Comparison of ENCODE assay signal across 8 mouse cellular contexts in the genomic region with DNA sequence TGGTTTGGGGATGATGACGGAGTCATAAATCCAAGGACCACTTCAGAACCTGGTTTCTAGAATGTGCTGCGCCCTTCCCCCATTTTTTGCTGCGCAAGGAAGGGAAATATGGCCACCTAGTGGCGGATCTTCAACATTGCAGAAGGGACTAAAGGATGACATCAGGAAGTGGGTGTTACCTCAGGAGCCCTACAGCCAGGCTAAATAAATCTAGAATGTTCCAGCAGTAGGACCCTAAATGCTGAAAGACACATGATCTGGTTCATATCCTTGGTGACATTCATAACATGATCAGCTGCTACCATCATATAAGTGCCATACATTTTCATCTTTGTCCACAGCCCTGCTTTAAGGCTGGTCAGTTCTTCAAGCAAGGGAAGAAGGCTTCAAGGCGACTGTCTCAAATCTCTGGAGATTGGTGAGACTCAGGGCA. TPM values are rescaled to one million over a fixed set of nuclear protein-coding genes. Genes with fewer than 3 reads are reported as not detected.
DNase-seq lines count a peak whose midpoint lies in the region; ATAC-seq and TF ChIP-seq lines count a peak whose summit lies in the region.
"Not testable (repeated sequence)": the region's sequence is repeated elsewhere in the genome, so short reads cannot be mapped to it uniquely, and the experiment has no call there.

Bhlhb9 (plus strand) TSS at position 383 of the 433 bp plus-strand sequence.

- H3K36me3 ChIP-seq in hindbrain, embryonic 16.5 days (ENCODE audit: control insufficient read depth, insufficient read depth, low read length), result not testable (repeated sequence)

- H3K9me3 ChIP-seq in hindbrain, embryonic 16.5 days (ENCODE audit: control insufficient read depth, low read length), result not testable (repeated sequence)

- H3K4me1 ChIP-seq in hindbrain, embryonic 16.5 days (ENCODE audit: control insufficient read depth, insufficient read depth, low read depth, low read length), result not testable (repeated sequence)

- WGBS in hindbrain, embryonic 16.5 days, result 0% methylated on average over 1 of the region's 5 CpGs

- peak within 1 kb of the TSS; percentile 80 for H3K9ac ChIP-seq in hindbrain, embryonic 16.5 days (ENCODE audit: low read depth, low read length)

- H3K4me2 ChIP-seq in hindbrain, embryonic 16.5 days (ENCODE audit: low read length), result peak within 1 kb of the TSS; percentile 52

- peak within 1 kb of the TSS; percentile 72 for H3K4me3 ChIP-seq in gastrocnemius, adult 2 months
- peak within 1 kb of the TSS; percentile 59 for H3K4me3 ChIP-seq in hindbrain, embryonic 16.5 days (ENCODE audit: low read length)

- intact Hi-C loops in gastrocnemius, adult 2 months (cut with DNase I), result not testable (repeated sequence)

- peak; percentile 62 for TF ChIP-seq CTCF in gastrocnemius, adult 2 months (IDR thresholded peaks at IDR 0.05)

- ATAC-seq in activated CD4-positive, CD25-positive, alpha-beta regulatory T cell, adult 4 months, result peak; percentile 89
- peak; percentile 85 for ATAC-seq in common myeloid progenitor, adult 5-6 weeks (replicated peaks; ENCODE audit: low read depth, poor library complexity, severe bottlenecking)
- ATAC-seq in hindbrain, embryonic 16.5 days, result peak; percentile 13

- peak; percentile 38 for DNase-seq in gastrocnemius, adult 2 months
- DNase-seq in left cerebral cortex, adult 11 months (ENCODE audit: low spot score), result peak; percentile 47
- peak; percentile 51 for DNase-seq in lung, postnatal 14 days
- DNase-seq in retina, embryonic 14.5 days (ENCODE audit: low spot score), result peak; percentile 72
- peak; percentile 12 for DNase-seq in yolk sac, embryonic 10.5 days (ENCODE audit: low spot score)

- H3K27ac ChIP-seq in gastrocnemius, adult 2 months, result peak within 1 kb of the TSS; percentile 24; the same call in 1 of the 2 replicates
- H3K27ac ChIP-seq in hindbrain, embryonic 16.5 days (ENCODE audit: low read depth, low read length), result peak within 1 kb of the TSS; percentile 83

- not testable (repeated sequence) for H3K27me3 ChIP-seq in hindbrain, embryonic 16.5 days (replicated peaks; ENCODE audit: control insufficient read depth, insufficient read depth, low read length)

RNA-seq across cellular contexts. Expression of gene Bhlhb9, which starts in this region (rescaled TPM):
- 10 to 100 TPM in 1 of 2 experiments, 1 to 10 TPM in 1; 8.1 to 13.4 TPM for polyA plus RNA-seq in activated CD4-positive, CD25-positive, alpha-beta regulatory T cell, adult 4 months (2017; shearing (Covaris generic))
- 32.7 and 45.9 TPM in 2 replicates for total RNA-seq in common myeloid progenitor, adult 5-6 weeks (2017)
- total RNA-seq in gastrocnemius, adult 2 months (2021), result 1 to 10 TPM; 2.3 to 3.1 TPM
- polyA plus RNA-seq in hindbrain, embryonic 16.5 days (2015; fragmentation: Nextera tagmentation; extraction: Ambion mirVana), result 114 and 120 TPM in 2 replicates

Comparison
In these comparisons a context has a peak if more than half of its experiments do, and no peak if none do; other contexts are left out.
1. Peak in every context shown above with its lines: DNase-seq, ATAC-seq, H3K4me3 ChIP-seq and H3K27ac ChIP-seq.
2. ATAC-seq: peak in every context shown above with its lines; median percentile 89 in activated CD4-positive, CD25-positive, alpha-beta regulatory T cell, adult 4 months; 85 in common myeloid progenitor, adult 5-6 weeks; 13 in hindbrain, embryonic 16.5 days.
3. DNase-seq: peak in every context shown above with its lines; median percentile 72 in retina, embryonic 14.5 days; 51 in lung, postnatal 14 days; 47 in left cerebral cortex, adult 11 months; 38 in gastrocnemius, adult 2 months; 12 in yolk sac, embryonic 10.5 days.